In the genomic region with DNA sequence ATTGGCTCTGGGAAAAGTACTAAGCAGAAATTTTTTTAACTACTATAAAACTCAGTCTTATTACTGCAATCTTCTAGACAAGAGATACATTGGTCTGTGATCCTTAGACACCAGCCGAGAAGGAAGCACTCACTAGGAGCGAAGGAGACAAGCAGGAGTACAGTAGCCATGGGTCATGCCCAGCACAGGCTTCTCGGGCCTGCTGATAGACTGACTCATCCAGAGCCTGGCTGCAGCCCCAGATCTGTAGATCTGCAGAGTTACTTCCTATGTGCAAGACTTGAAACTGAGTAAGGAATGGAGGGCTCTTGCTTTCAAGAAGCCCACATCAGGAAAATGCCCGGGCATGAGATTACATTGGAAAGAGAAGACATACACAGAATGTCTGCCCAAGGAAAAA, we compare ENCODE assay signal across 13 mouse cellular contexts.
DNase-seq lines count a peak whose midpoint lies in the region; ATAC-seq and TF ChIP-seq lines count a peak whose summit lies in the region.
"Had no signal": no experiment of that assay in that cellular context is flagged by ENCODE, and none has a peak within 500 bp of the region (broad histone marks: within the 10 kb centered on the region; RNA-seq: fewer than 3 reads in every experiment).

No protein-coding gene starts in this region.

- peaks cover 21% of the 10 kb centered on the region for H3K4me1 ChIP-seq in forebrain, embryonic 15.5 days
- H3K4me1 ChIP-seq in forebrain, embryonic 13.5 days, result peaks cover 11% of the 10 kb centered on the region
- peaks cover 5% of the 10 kb centered on the region for H3K4me1 ChIP-seq in cerebellum, adult 2 months (ENCODE audit: control insufficient read depth, insufficient read depth, low read length)
- H3K4me1 ChIP-seq: neural tube, embryonic 13.5 days had no signal

- no peaks in the 10 kb centered on the region for H3K27me3 ChIP-seq in forebrain, embryonic 15.5 days
- H3K27me3 ChIP-seq in forebrain, embryonic 13.5 days, result no peaks in the 10 kb centered on the region
- no peaks in the 10 kb centered on the region for H3K27me3 ChIP-seq in cerebellum, adult 2 months (ENCODE audit: control insufficient read depth, insufficient read depth, low read length)
- H3K27me3 ChIP-seq: forebrain, embryonic 12.5 days; neural tube, embryonic 13.5 days had no signal

- no peak for TF ChIP-seq CTCF in cerebellum, adult 2 months (IDR thresholded peaks at IDR 0.05; ENCODE audit: borderline replicate concordance, insufficient read depth, low read depth, low read length)

- no peak for TF ChIP-seq POLR2A in cerebellum, adult 2 months (IDR thresholded peaks at IDR 0.05; ENCODE audit: borderline replicate concordance, insufficient read depth, low read length)

- H3K9ac ChIP-seq in forebrain, embryonic 15.5 days (replicated peaks), result no peak overlapping the region
- H3K9ac ChIP-seq in forebrain, embryonic 13.5 days, result no peak overlapping the region
- H3K9ac ChIP-seq: forebrain, embryonic 12.5 days; neural tube, embryonic 13.5 days had no signal

- H3K4me2 ChIP-seq in forebrain, embryonic 15.5 days (replicated peaks), result no peak overlapping the region
- H3K4me2 ChIP-seq in forebrain, embryonic 13.5 days, result no peak overlapping the region
- H3K4me2 ChIP-seq: forebrain, embryonic 12.5 days; neural tube, embryonic 13.5 days had no signal

- no peak overlapping the region for H3K4me3 ChIP-seq in forebrain, embryonic 15.5 days
- H3K4me3 ChIP-seq in forebrain, embryonic 13.5 days, result no peak overlapping the region
- no peak overlapping the region for H3K4me3 ChIP-seq in cerebellum, adult 2 months (replicated peaks; ENCODE audit: insufficient read depth, low read depth, low read length)
- H3K4me3 ChIP-seq: forebrain, embryonic 12.5 days; neural tube, embryonic 13.5 days had no signal

- H3K27ac ChIP-seq in forebrain, embryonic 15.5 days (replicated peaks), result peak overlapping the region; percentile 80
- H3K27ac ChIP-seq in forebrain, embryonic 13.5 days, result no peak overlapping the region
- no peak overlapping the region for H3K27ac ChIP-seq in cerebellum, adult 2 months (ENCODE audit: insufficient read depth, low read length)
- H3K27ac ChIP-seq: forebrain, embryonic 12.5 days; neural tube, embryonic 13.5 days had no signal

- WGBS in forebrain, embryonic 15.5 days, result 91% methylated on average over 4 of the region's 4 CpGs
- WGBS in forebrain, embryonic 13.5 days, result 88% methylated on average over 4 of the region's 4 CpGs
- WGBS in cerebellum, adult 2 months, result 71% methylated on average over 4 of the region's 4 CpGs

- 0 out of 2 replicates have a peak, but pooled peaks have one; percentile 12 for ATAC-seq in forebrain, embryonic 15.5 days (replicated peaks)
- no peak for ATAC-seq in forebrain, embryonic 13.5 days
- peak; percentile 31; the same call in 1 of the 2 replicates for ATAC-seq in megakaryocyte progenitor cell, adult 5-6 weeks (replicated peaks; ENCODE audit: poor library complexity)
- ATAC-seq in inflammation-experienced regulatory T-cells, adult 6 months, result no peak
- ATAC-seq: CD4-positive, CD25-positive, alpha-beta regulatory T cell, adult 4 months had no signal

- H3K9me3 ChIP-seq in forebrain, embryonic 15.5 days, result no peaks in the 10 kb centered on the region
- H3K9me3 ChIP-seq in forebrain, embryonic 13.5 days (replicated peaks), result no peaks in the 10 kb centered on the region
- H3K9me3 ChIP-seq: forebrain, embryonic 12.5 days; neural tube, embryonic 13.5 days had no signal

- no peaks in the 10 kb centered on the region for H3K36me3 ChIP-seq in forebrain, embryonic 15.5 days
- H3K36me3 ChIP-seq in forebrain, embryonic 13.5 days (ENCODE audit: poor library complexity, severe bottlenecking), result no peaks in the 10 kb centered on the region
- H3K36me3 ChIP-seq: forebrain, embryonic 12.5 days; neural tube, embryonic 13.5 days had no signal

- DNase-seq in right cerebral cortex, adult 18-20 months, result peak; percentile 24
- no peak for DNase-seq in right cerebral cortex, postnatal 36 days (ENCODE audit: low spot score in 2 of 2)
- DNase-seq in cerebellum, adult 2 months, result peak; percentile 32 to 56
- DNase-seq in urinary bladder, postnatal 4 days (ENCODE audit: low spot score in 2 of 2), result no peak
- DNase-seq: lung, adult 2 months; spleen, adult 18-20 months had no signal

Comparison
In these comparisons a context has a peak if more than half of its experiments do, and no peak if none do; other contexts are left out.
1. ATAC-seq: peak in forebrain, embryonic 15.5 days (single experiment) and megakaryocyte progenitor cell, adult 5-6 weeks (single experiment); none in forebrain, embryonic 13.5 days (single experiment) and inflammation-experienced regulatory T-cells, adult 6 months (single experiment).
2. DNase-seq: peak in right cerebral cortex, adult 18-20 months (single experiment) and cerebellum, adult 2 months (2 of 2); none in right cerebral cortex, postnatal 36 days (0 of 2) and urinary bladder, postnatal 4 days (0 of 2).